Mouse (Mus musculus): ENCODE measurements at regions not wholly inside any gene's neighbourhood (a gene's known extent, or its start where the extent isn't known, plus 50 kb on each side); places are given as distances from the start of the nearest gene placed in this dataset.
A peak's percentile ranks its signal among the peaks of the same experiment; 100 is the strongest.

GRCm38 (mm10) chr17:47141843-47142215 is 131.5 kb upstream of the Ubr2 start:
- H3K4me2 ChIP-seq (ENCODE audit: insufficient read depth, low read depth, poor library complexity, severe bottlenecking): peak overlapping the region; percentile 100
- peaks cover 2% of the 10 kb centered on the region for H3K9me3 ChIP-seq (replicated peaks; ENCODE audit: low read length)
- peak overlapping the region; percentile 51 to 62 (median 52) for H3K4me3 ChIP-seq (replicated peaks in 1 of 3; ENCODE audit: low read depth in 2 of 3, low read length in 2 of 3, poor library complexity in 1 of 3)
- H3K36me3 ChIP-seq (replicated peaks in 1 of 2; ENCODE audit: control insufficient read depth in 1 of 2, insufficient read depth in 1 of 2, low read length in 1 of 2): peaks cover 0 to 1% of the 10 kb centered on the region in 2 experiments
- H3K27ac ChIP-seq (ENCODE audit: insufficient read depth, low read depth): no peak overlapping the region
- no peak for DNase-seq (ENCODE audit: extremely low read depth)
- dilution Hi-C loops (cut with MboI; ENCODE audit: extremely low pct_ligation_motif_present, extremely low pct_unique_long_range_greater_than_20kb, low sequenced_read_pairs) (no loop called here), in situ Hi-C loops (cut with MboI; ENCODE audit: low pct_ligation_motif_present, low pct_unique_long_range_greater_than_20kb, low sequenced_read_pairs) (no loop called here)
- TF ChIP-seq CHD2 (IDR thresholded peaks at IDR 0.05; ENCODE audit: low read length): 0 out of 2 replicates have a peak, but pooled peaks have one; percentile 19
- no peak for TF ChIP-seq IRF4 (IDR thresholded peaks at IDR 0.05; ENCODE audit: low read depth, low read length)
- TF ChIP-seq ZMIZ1 (IDR thresholded peaks at IDR 0.05; ENCODE audit: low read depth, low read length): no peak
- 0 out of 2 replicates have a peak overlapping the region, but pooled peaks have one; percentile 34 for H3K9ac ChIP-seq (ENCODE audit: insufficient read depth, low read depth)
- H3K4me1 ChIP-seq (ENCODE audit: control insufficient read depth in 1 of 2, insufficient read depth in 2 of 2): peaks cover 0 to 52% of the 10 kb centered on the region in 2 experiments; a peak in 2 of 4 replicates
- H3K27me3 ChIP-seq (replicated peaks): no peaks in the 10 kb centered on the region
- H3K79me2 ChIP-seq (replicated peaks; ENCODE audit: control insufficient read depth, extremely low read depth, insufficient read depth, poor library complexity, severe bottlenecking): no peaks in the 10 kb centered on the region

- dilution Hi-C loops (cut with MboI; ENCODE audit: extremely low pct_ligation_motif_present, extremely low pct_unique_long_range_greater_than_20kb, low sequenced_read_pairs): no loop called here
- H3K4me3 ChIP-seq (replicated peaks in 1 of 3; ENCODE audit: low read depth in 2 of 3, low read length in 2 of 3, poor library complexity in 1 of 3): peak overlapping the region; percentile 51 to 62 (median 52)
- H3K4me1 ChIP-seq (ENCODE audit: control insufficient read depth in 1 of 2, insufficient read depth in 2 of 2): peaks cover 0 to 51% of the 10 kb centered on the region in 2 experiments; a peak in 2 of 4 replicates
- in situ Hi-C loops (cut with MboI; ENCODE audit: low pct_ligation_motif_present, low pct_unique_long_range_greater_than_20kb, low sequenced_read_pairs): no loop called here
- H3K27ac ChIP-seq (ENCODE audit: insufficient read depth, low read depth): no peak overlapping the region
- DNase-seq (ENCODE audit: extremely low read depth): peak; percentile 71
- no peaks in the 10 kb centered on the region for H3K27me3 ChIP-seq (replicated peaks)
- peak overlapping the region; percentile 100 for H3K4me2 ChIP-seq (ENCODE audit: insufficient read depth, low read depth, poor library complexity, severe bottlenecking)
- peak overlapping the region; percentile 49; the same call in 1 of the 2 replicates for H3K9ac ChIP-seq (ENCODE audit: insufficient read depth, low read depth)
- H3K36me3 ChIP-seq (replicated peaks in 1 of 2; ENCODE audit: control insufficient read depth in 1 of 2, insufficient read depth in 1 of 2, low read length in 1 of 2): peaks cover 0 to 1% of the 10 kb centered on the region in 2 experiments
- TF ChIP-seq RAD21 (IDR thresholded peaks at IDR 0.05; ENCODE audit: low read depth, low read length) (no peak), MAZ (IDR thresholded peaks at IDR 0.05; ENCODE audit: low read depth, low read length) (no peak; the same call in 1 of the 2 replicates), ELF1 (IDR thresholded peaks at IDR 0.05; ENCODE audit: low read depth, low read length) (no peak), GABPA (IDR thresholded peaks at IDR 0.05; ENCODE audit: insufficient replicate concordance, low read depth, low read length) (no peak), ETS1 (conservative IDR thresholded peaks at IDR 0.05; ENCODE audit: low read depth, low read length) (no peak), ZKSCAN1 (IDR thresholded peaks at IDR 0.05; ENCODE audit: borderline replicate concordance, low read depth, low read length) (no peak), RCOR1 (conservative IDR thresholded peaks at IDR 0.05; ENCODE audit: low read depth, low read length) (no peak), MXI1 (IDR thresholded peaks at IDR 0.05; ENCODE audit: low read depth, low read length) (no peak), USF2 (conservative IDR thresholded peaks at IDR 0.05; ENCODE audit: low read depth, low read length) (no peak), MAX (IDR thresholded peaks at IDR 0.05; ENCODE audit: low read length) (no peak; the same call in 1 of the 2 replicates), TBP (conservative IDR thresholded peaks at IDR 0.05; ENCODE audit: low read depth, low read length) (no peak), POLR2A (IDR thresholded peaks at IDR 0.05; ENCODE audit: low read depth, low read length) (0 out of 2 replicates have a peak, but pooled peaks have one; percentile 25), CHD1 (IDR thresholded peaks at IDR 0.05; ENCODE audit: low read depth, low read length) (no peak), BHLHE40 (IDR thresholded peaks at IDR 0.05; ENCODE audit: low read depth, low read length) (peak; percentile 42), JUND (conservative IDR thresholded peaks at IDR 0.05; ENCODE audit: low read depth, low read length) (no peak), SIN3A (IDR thresholded peaks at IDR 0.05; ENCODE audit: low read length) (no peak), POLR2AphosphoS2 (IDR thresholded peaks at IDR 0.05; ENCODE audit: low read depth, low read length) (no peak)
- H3K79me2 ChIP-seq (replicated peaks; ENCODE audit: control insufficient read depth, extremely low read depth, insufficient read depth, poor library complexity, severe bottlenecking): no peaks in the 10 kb centered on the region
- no peaks in the 10 kb centered on the region for H3K9me3 ChIP-seq (replicated peaks; ENCODE audit: low read length)
Measured at GRCm38 (mm10) chr17:47140969-47141842, 130.8 kb upstream of the Ubr2 start.

All from CH12.LX (cell line).